Mouse (Mus musculus): ENCODE measurements around the gene Edem3. TPM values are rescaled to one million over a fixed set of nuclear protein-coding genes. Genes with fewer than 3 reads are reported as not detected.

The Edem3 gene
- polyA plus RNA-seq, 1 experiment: 2.8 TPM

GRCm38 (mm10) chr1:151711062-151711461 lies 44.1 kb upstream of the Edem3 start:
- Histone ChIP-seq H3K4me3 (ENCODE audit: extremely low read depth, insufficient read depth, insufficient read length) (no peak overlapping the region), H3K36me3 (ENCODE audit: control insufficient read depth, insufficient read depth, low read length) (no peaks in the 10 kb centered on the region), H3K27me3 (ENCODE audit: control insufficient read depth, insufficient read depth, low read length) (no peaks in the 10 kb centered on the region), H3K27ac (ENCODE audit: insufficient read depth, low read length) (no peak overlapping the region), H3K4me1 (ENCODE audit: control insufficient read depth, insufficient read depth, insufficient read length) (peaks cover 11% of the 10 kb centered on the region; the same call in 1 of the 2 replicates)
- no peak for DNase-seq (ENCODE audit: low read depth in 1 of 2, low spot score in 2 of 2)
- 85% methylated on average over 7 of the region's 7 CpGs for WGBS
- TF ChIP-seq POLR2A (IDR thresholded peaks at IDR 0.05; ENCODE audit: low read depth, low read length) (no peak), CTCF (IDR thresholded peaks at IDR 0.05; ENCODE audit: extremely low read depth, insufficient read depth, insufficient read length, insufficient replicate concordance) (no peak)

- Histone ChIP-seq H3K4me1 (ENCODE audit: control insufficient read depth, insufficient read depth, insufficient read length) (peaks cover 12% of the 10 kb centered on the region; the same call in 1 of the 2 replicates), H3K27me3 (ENCODE audit: control insufficient read depth, insufficient read depth, low read length) (no peaks in the 10 kb centered on the region), H3K27ac (ENCODE audit: insufficient read depth, low read length) (no peak overlapping the region), H3K4me3 (ENCODE audit: extremely low read depth, insufficient read depth, insufficient read length) (no peak overlapping the region), H3K36me3 (ENCODE audit: control insufficient read depth, insufficient read depth, low read length) (no peaks in the 10 kb centered on the region)
- WGBS: 92% methylated on average over 5 of the region's 5 CpGs
- TF ChIP-seq CTCF (IDR thresholded peaks at IDR 0.05; ENCODE audit: extremely low read depth, insufficient read depth, insufficient read length, insufficient replicate concordance) (no peak), POLR2A (IDR thresholded peaks at IDR 0.05; ENCODE audit: low read depth, low read length) (no peak)
- DNase-seq (ENCODE audit: low read depth in 1 of 2, low spot score in 2 of 2): no peak
Observed at GRCm38 (mm10) chr1:151712664-151713063, 42.5 kb upstream of the Edem3 start.

DNA sequence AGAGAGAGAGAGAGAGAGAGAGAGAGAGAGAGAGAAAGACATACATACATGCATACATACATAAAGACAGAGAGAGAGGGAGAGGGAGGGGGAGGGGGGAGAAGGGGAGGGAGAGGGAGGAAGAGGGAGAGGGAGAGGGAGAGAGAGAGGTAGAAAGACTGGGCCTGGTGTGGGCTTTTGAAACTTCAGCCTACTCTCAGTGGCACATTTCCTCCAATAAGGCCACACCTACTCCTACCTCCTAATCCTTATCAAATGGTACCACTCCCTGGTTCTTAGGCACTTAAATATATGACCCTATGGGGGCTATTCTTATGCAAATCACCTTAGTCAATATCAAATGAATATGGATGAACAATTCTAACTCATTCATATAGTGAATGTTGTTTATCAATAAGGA lies 41.5 kb upstream of the Edem3 start:
- Histone ChIP-seq H3K36me3 (ENCODE audit: control insufficient read depth, insufficient read depth, low read length) (no peaks in the 10 kb centered on the region), H3K4me3 (ENCODE audit: extremely low read depth, insufficient read depth, insufficient read length) (no peak overlapping the region), H3K4me1 (ENCODE audit: control insufficient read depth, insufficient read depth, insufficient read length) (peaks cover 15% of the 10 kb centered on the region; the same call in 1 of the 2 replicates), H3K27ac (ENCODE audit: insufficient read depth, low read length) (no peak overlapping the region), H3K27me3 (ENCODE audit: control insufficient read depth, insufficient read depth, low read length) (no peaks in the 10 kb centered on the region)
- TF ChIP-seq CTCF (IDR thresholded peaks at IDR 0.05; ENCODE audit: extremely low read depth, insufficient read depth, insufficient read length, insufficient replicate concordance) (no peak), POLR2A (IDR thresholded peaks at IDR 0.05; ENCODE audit: low read depth, low read length) (no peak)
- DNase-seq (ENCODE audit: low read depth in 1 of 2, low spot score in 2 of 2): no peak

DNA sequence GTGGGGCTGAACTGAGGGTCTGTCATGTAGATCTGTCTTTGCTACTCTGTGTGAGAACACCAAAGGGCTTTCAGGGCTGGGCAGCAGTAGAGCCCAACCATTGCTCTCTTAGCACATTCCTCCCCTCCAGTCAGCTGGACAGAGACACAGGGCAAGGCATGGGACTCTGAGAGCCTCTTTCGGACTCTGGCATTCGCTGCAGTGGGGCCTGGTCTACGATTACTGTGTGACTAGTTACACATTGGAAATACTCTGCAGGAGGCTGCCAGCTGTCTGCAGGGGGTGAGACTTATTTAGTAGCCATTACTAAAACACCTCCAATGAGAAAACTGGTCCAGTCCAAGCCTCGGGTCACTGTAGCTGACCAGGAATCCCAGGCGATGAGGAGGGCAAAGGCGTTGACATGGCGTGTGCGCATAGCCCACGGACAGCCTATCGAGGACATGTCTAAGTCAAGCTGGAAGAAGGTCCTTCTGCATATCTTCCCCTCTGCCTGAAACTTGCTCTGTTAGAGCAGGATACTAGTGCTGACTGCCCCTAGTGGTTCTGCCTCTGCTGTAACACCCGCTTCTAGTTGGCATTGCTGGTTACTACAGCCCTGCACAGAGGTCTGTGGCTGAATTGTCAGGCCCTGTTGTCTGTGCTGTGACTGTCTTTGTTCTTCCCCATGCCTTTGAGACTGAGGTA lies 39.0 kb upstream of the Edem3 start:
- no peak for DNase-seq (ENCODE audit: low read depth in 1 of 2, low spot score in 2 of 2)
- no peaks in the 10 kb centered on the region for H3K36me3 ChIP-seq (ENCODE audit: control insufficient read depth, insufficient read depth, low read length)
- WGBS: 91% methylated on average over 11 of the region's 11 CpGs
- no peak overlapping the region for H3K4me3 ChIP-seq (ENCODE audit: extremely low read depth, insufficient read depth, insufficient read length)
- no peak overlapping the region for H3K27ac ChIP-seq (ENCODE audit: insufficient read depth, low read length)
- peaks cover 8% of the 10 kb centered on the region; the same call in 1 of the 2 replicates for H3K4me1 ChIP-seq (ENCODE audit: control insufficient read depth, insufficient read depth, insufficient read length)
- TF ChIP-seq CTCF (IDR thresholded peaks at IDR 0.05; ENCODE audit: extremely low read depth, insufficient read depth, insufficient read length, insufficient replicate concordance): no peak
- TF ChIP-seq POLR2A (IDR thresholded peaks at IDR 0.05; ENCODE audit: low read depth, low read length): no peak
- no peaks in the 10 kb centered on the region for H3K27me3 ChIP-seq (ENCODE audit: control insufficient read depth, insufficient read depth, low read length)

GRCm38 (mm10) chr1:151717624-151718023 lies 37.5 kb upstream of the Edem3 start:
- 27% methylated on average over 5 of the region's 5 CpGs for WGBS
- DNase-seq (ENCODE audit: low read depth in 1 of 2, low spot score in 2 of 2): peak in 1 of 2 experiments; percentile 13
- H3K27ac ChIP-seq (ENCODE audit: insufficient read depth, low read length): 0 out of 2 replicates have a peak overlapping the region, but pooled peaks have one; percentile 24

GRCm38 (mm10) chr1:151718575-151718974 lies 36.6 kb upstream of the Edem3 start:
- H3K4me1 ChIP-seq (ENCODE audit: control insufficient read depth, insufficient read depth, insufficient read length): peaks cover 8% of the 10 kb centered on the region; the same call in 1 of the 2 replicates
- WGBS: 35% methylated on average over 8 of the region's 8 CpGs
- no peaks in the 10 kb centered on the region for H3K27me3 ChIP-seq (ENCODE audit: control insufficient read depth, insufficient read depth, low read length)
- DNase-seq (ENCODE audit: low read depth in 1 of 2, low spot score in 2 of 2): peak in 1 of 2 experiments; percentile 21
- no peak overlapping the region for H3K4me3 ChIP-seq (ENCODE audit: extremely low read depth, insufficient read depth, insufficient read length)
- no peak overlapping the region for H3K27ac ChIP-seq (ENCODE audit: insufficient read depth, low read length)
- TF ChIP-seq CTCF (IDR thresholded peaks at IDR 0.05; ENCODE audit: extremely low read depth, insufficient read depth, insufficient read length, insufficient replicate concordance) (no peak), POLR2A (IDR thresholded peaks at IDR 0.05; ENCODE audit: low read depth, low read length) (no peak)
- no peaks in the 10 kb centered on the region for H3K36me3 ChIP-seq (ENCODE audit: control insufficient read depth, insufficient read depth, low read length)

More at GRCm38 (mm10) chr1:151717624-151718023, 37.5 kb upstream of the Edem3 start:
- Histone ChIP-seq H3K4me1 (ENCODE audit: control insufficient read depth, insufficient read depth, insufficient read length) (peaks cover 8% of the 10 kb centered on the region; the same call in 1 of the 2 replicates), H3K36me3 (ENCODE audit: control insufficient read depth, insufficient read depth, low read length) (no peaks in the 10 kb centered on the region), H3K4me3 (ENCODE audit: extremely low read depth, insufficient read depth, insufficient read length) (no peak overlapping the region), H3K27me3 (ENCODE audit: control insufficient read depth, insufficient read depth, low read length) (no peaks in the 10 kb centered on the region)
- no peak for TF ChIP-seq POLR2A (IDR thresholded peaks at IDR 0.05; ENCODE audit: low read depth, low read length)
- TF ChIP-seq CTCF (IDR thresholded peaks at IDR 0.05; ENCODE audit: extremely low read depth, insufficient read depth, insufficient read length, insufficient replicate concordance): no peak

DNA sequence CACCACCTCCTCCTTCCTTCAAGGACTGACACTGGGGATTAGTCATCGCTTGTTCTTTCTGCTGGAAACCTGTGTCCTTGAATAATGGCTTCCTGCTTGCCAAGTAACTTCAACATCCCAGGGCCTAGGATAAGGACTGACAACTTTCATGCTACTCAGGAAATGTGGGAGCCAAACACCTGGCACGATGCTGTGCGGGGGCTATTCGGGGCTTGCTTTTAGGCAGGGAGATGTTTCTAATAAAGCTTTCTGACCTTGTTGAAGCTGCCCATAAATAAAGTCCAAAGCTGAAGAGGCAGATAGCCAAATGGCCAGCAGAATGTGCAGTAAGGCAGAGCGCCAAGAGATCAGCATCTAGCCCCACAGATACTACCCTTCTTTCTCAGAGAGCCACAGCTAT lies 35.3 kb upstream of the Edem3 start:
- TF ChIP-seq POLR2A (IDR thresholded peaks at IDR 0.05; ENCODE audit: low read depth, low read length): no peak
- TF ChIP-seq CTCF (IDR thresholded peaks at IDR 0.05; ENCODE audit: extremely low read depth, insufficient read depth, insufficient read length, insufficient replicate concordance): no peak
- Histone ChIP-seq H3K36me3 (ENCODE audit: control insufficient read depth, insufficient read depth, low read length) (no peaks in the 10 kb centered on the region), H3K27ac (ENCODE audit: insufficient read depth, low read length) (no peak overlapping the region), H3K4me3 (ENCODE audit: extremely low read depth, insufficient read depth, insufficient read length) (no peak overlapping the region), H3K27me3 (ENCODE audit: control insufficient read depth, insufficient read depth, low read length) (no peaks in the 10 kb centered on the region), H3K4me1 (ENCODE audit: control insufficient read depth, insufficient read depth, insufficient read length) (peaks cover 8% of the 10 kb centered on the region; the same call in 1 of the 2 replicates)
- WGBS: 89% methylated on average over 5 of the region's 5 CpGs
- DNase-seq (ENCODE audit: low read depth in 1 of 2, low spot score in 2 of 2): no peak
